Mouse (Mus musculus) forelimb bud, embryonic 11.5 days (tissue): ENCODE results near the gene Prc1.
A peak's percentile ranks its signal among the peaks of the same experiment; 100 is the strongest.
"Not testable (repeated sequence)": the region's sequence is repeated elsewhere in the genome, so short reads cannot be mapped to it uniquely, and the experiment has no call there.

Experiments used
- DNase-seq: peaks from one replicate; pipeline ENCODE4 v3.0.0-alpha.2; 2012; ENCODE audit warnings: low read depth, low spot score

Prc1 gene

GRCm38 (mm10) chr7:80284391-80284790 is 9.9 kb upstream of the Prc1 start:
- DNase-seq = no peak

- no peak for DNase-seq
Measured at GRCm38 (mm10) chr7:80285725-80286124, 8.5 kb upstream of the Prc1 start.

- no peak for DNase-seq
Measured at GRCm38 (mm10) chr7:80287736-80288135, 6.5 kb upstream of the Prc1 start.

GRCm38 (mm10) chr7:80294764-80295648 is 756 bp downstream of the Prc1 start:
- DNase-seq = peak; percentile 24

- no peak for DNase-seq
Measured at GRCm38 (mm10) chr7:80296462-80296861, 2.2 kb downstream of the Prc1 start.

GRCm38 (mm10) chr7:80297041-80297440 is 2.8 kb downstream of the Prc1 start:
- DNase-seq = no peak

GRCm38 (mm10) chr7:80298754-80299153 is 4.5 kb downstream of the Prc1 start:
- DNase-seq = no peak

GRCm38 (mm10) chr7:80299568-80299967 is 5.3 kb downstream of the Prc1 start:
- DNase-seq = no peak

GRCm38 (mm10) chr7:80301522-80301921 is 7.3 kb downstream of the Prc1 start:
- DNase-seq = no peak

- DNase-seq = no peak
Measured at GRCm38 (mm10) chr7:80307766-80308165, 13.5 kb downstream of the Prc1 start.

GRCm38 (mm10) chr7:80310771-80311170 is 16.5 kb downstream of the Prc1 start:
- DNase-seq = no peak

- DNase-seq = no peak
Measured at GRCm38 (mm10) chr7:80315733-80316132, 21.5 kb downstream of the Prc1 start.

- DNase-seq = no peak
Measured at GRCm38 (mm10) chr7:80317439-80318115, 23.3 kb downstream of the Prc1 start.

- no peak for DNase-seq
Measured at GRCm38 (mm10) chr7:80318670-80319069, 24.4 kb downstream of the Prc1 start.

GRCm38 (mm10) chr7:80319846-80320496 is 25.7 kb downstream of the Prc1 start:
- no peak for DNase-seq

GRCm38 (mm10) chr7:80323336-80323735 is 29.1 kb downstream of the Prc1 start:
- DNase-seq = no peak

- peak; percentile 95 for DNase-seq
Measured at GRCm38 (mm10) chr7:80324043-80324815, 30.0 kb downstream of the Prc1 start, which contains the start of gene Rccd1. TSS of gene Rccd1 (minus strand) at chr7:80324454.

GRCm38 (mm10) chr7:80324816-80325119 is 30.5 kb downstream of the Prc1 start:
- DNase-seq = not testable (repeated sequence)

- DNase-seq = no peak
Measured at GRCm38 (mm10) chr7:80325292-80325868, 31.1 kb downstream of the Prc1 start.

- no peak for DNase-seq
Measured at GRCm38 (mm10) chr7:80326076-80326475, 31.8 kb downstream of the Prc1 start.

GRCm38 (mm10) chr7:80330278-80330677 is 36.0 kb downstream of the Prc1 start:
- no peak for DNase-seq
